Mouse (Mus musculus) heart, adult 8-10 months (tissue): ENCODE results near the gene Fam71e2. TPM values are rescaled to one million over a fixed set of nuclear protein-coding genes. Genes with fewer than 3 reads are reported as not detected.
A peak's percentile ranks its signal among the peaks of the same experiment; 100 is the strongest.

ENCODE experiments used
- DNase-seq: peaks from one replicate; pipeline ENCODE4 v3.0.0; 2022; ENCODE audit warnings: low spot score
- total RNA-seq, 4 experiments: library from RNA; stranded (reverse); gene quantifications; 2 replicates each; pipeline ENCODE4 v1.2.4; 2022

Fam71e2 gene
- total RNA-seq, 4 experiments from 2014 or later: not detected

GRCm38 (mm10) chr7:4777851-4778637 is 6.9 kb upstream of the Fam71e2 start:
- no peak for DNase-seq

GRCm38 (mm10) chr7:4776861-4777830 is 6.0 kb upstream of the Fam71e2 start:
- DNase-seq: peak; percentile 24

- DNase-seq: no peak
Observed at GRCm38 (mm10) chr7:4776131-4776530, 5.0 kb upstream of the Fam71e2 start.

GRCm38 (mm10) chr7:4764946-4765710 is 6.0 kb downstream of the Fam71e2 start:
- DNase-seq: no peak

- DNase-seq: no peak
Observed at GRCm38 (mm10) chr7:4759670-4760069, 11.4 kb downstream of the Fam71e2 start.

GRCm38 (mm10) chr7:4752821-4753570 is 18.1 kb downstream of the Fam71e2 start, which contains the start of gene Cox6b2:
Gene Cox6b2 (minus strand): TSS chr7:4753094.
- DNase-seq: peak; percentile 11

GRCm38 (mm10) chr7:4751971-4752820 is 18.9 kb downstream of the Fam71e2 start:
- no peak for DNase-seq

- DNase-seq: no peak
Observed at GRCm38 (mm10) chr7:4749169-4749568, 21.9 kb downstream of the Fam71e2 start.

GRCm38 (mm10) chr7:4748321-4748720 is 22.8 kb downstream of the Fam71e2 start:
- no peak for DNase-seq

- DNase-seq: no peak
Observed at GRCm38 (mm10) chr7:4747156-4747899, 23.8 kb downstream of the Fam71e2 start.

- DNase-seq: no peak
Observed at GRCm38 (mm10) chr7:4746326-4746980, 24.6 kb downstream of the Fam71e2 start.

- DNase-seq: no peak
Observed at GRCm38 (mm10) chr7:4744886-4745285, 26.2 kb downstream of the Fam71e2 start.

- DNase-seq: no peak
Observed at GRCm38 (mm10) chr7:4743354-4743753, 27.7 kb downstream of the Fam71e2 start.

GRCm38 (mm10) chr7:4742482-4742819 is 28.7 kb downstream of the Fam71e2 start:
- DNase-seq: no peak

- no peak for DNase-seq
Observed at GRCm38 (mm10) chr7:4741672-4742481, 29.2 kb downstream of the Fam71e2 start.

GRCm38 (mm10) chr7:4741151-4741550 is 30.0 kb downstream of the Fam71e2 start:
- DNase-seq: peak; percentile 60

GRCm38 (mm10) chr7:4740309-4740727 is 30.8 kb downstream of the Fam71e2 start:
- DNase-seq: no peak
